Mouse (Mus musculus) lung, adult 2 months (tissue): Measurements from ENCODE around the gene Itfg2.

Experiments used
- CTCF ChIP-seq: fragments of 200-500 bp; IDR thresholded peaks from 2 replicates; pipeline ENCODE4 v1.5.1; 2011; ENCODE audit warnings: mild to moderate bottlenecking, low read length, control low read depth; ENCODE audit not compliant: insufficient read depth
- POLR2A ChIP-seq: fragments of 200-500 bp; IDR thresholded peaks from 2 replicates; pipeline ENCODE4 v1.6.1; 2011; ENCODE audit warnings: low read depth, mild to moderate bottlenecking, control low read depth, low read length, borderline replicate concordance; ENCODE audit errors: extremely low read depth

DNA sequence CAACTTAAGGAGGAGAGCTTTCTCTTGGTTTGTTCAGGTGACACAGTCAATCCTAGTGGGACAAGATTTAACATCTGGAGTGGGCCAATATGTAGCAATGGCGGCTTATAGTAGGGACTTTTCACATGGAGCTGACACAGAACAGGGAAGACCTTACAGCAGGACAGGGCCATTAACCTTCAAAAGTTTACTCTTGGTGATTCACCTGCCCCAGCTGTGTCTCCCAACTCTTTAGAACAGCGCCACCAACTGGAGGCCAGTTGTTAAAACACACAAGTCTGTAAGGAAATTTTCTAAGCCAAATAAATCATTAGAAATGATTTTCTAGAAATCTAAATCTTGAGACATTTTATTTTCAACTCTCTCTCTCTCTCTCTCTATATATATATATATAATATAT is 42.6 kb upstream of the Itfg2 start:
- TF ChIP-seq CTCF = no peak
- no peak for TF ChIP-seq POLR2A
